Mouse (Mus musculus) stomach, embryonic 15.5 days (tissue): Measurements from ENCODE around the gene Alox8. TPM values are rescaled to one million over a fixed set of nuclear protein-coding genes. Genes with fewer than 3 reads are reported as not detected.

Experiments used
- ATAC-seq: fragments of 200-750 bp; cut with Nextera tagmentation; 2 replicates; pipeline ENCODE4 v1.8.0; 2017; ENCODE audit warnings: low read depth, moderate number of reproducible peaks, moderate TSS enrichment; ENCODE audit not compliant: insufficient read depth, low FRiP score
- H3K27ac ChIP-seq: fragments of 300-500 bp; sonication (generic); 2 replicates; pipeline ENCODE4 v1.5.1; 2015; ENCODE audit warnings: mild to moderate bottlenecking, inconsistent platforms
- H3K27me3 ChIP-seq: fragments of 300-500 bp; sonication (generic); replicated peaks from 2 replicates; pipeline ENCODE4 v1.6.1; 2015; ENCODE audit warnings: inconsistent platforms
- H3K36me3 ChIP-seq: fragments of 300-500 bp; sonication (generic); 2 replicates; pipeline ENCODE4 v1.6.1; 2015; ENCODE audit warnings: inconsistent platforms
- H3K4me1 ChIP-seq: fragments of 300-500 bp; sonication (generic); 2 replicates; pipeline ENCODE4 v1.6.1; 2015; ENCODE audit warnings: inconsistent platforms
- H3K4me2 ChIP-seq: fragments of 300-500 bp; sonication (generic); 2 replicates; pipeline ENCODE4 v1.6.1; 2015; ENCODE audit warnings: mild to moderate bottlenecking, inconsistent platforms
- H3K4me3 ChIP-seq: fragments of 300-500 bp; sonication (generic); replicated peaks from 2 replicates; pipeline ENCODE4 v1.5.1; 2015; ENCODE audit warnings: inconsistent platforms
- H3K9ac ChIP-seq: fragments of 300-500 bp; sonication (generic); 2 replicates; pipeline ENCODE4 v1.6.1; 2015; ENCODE audit warnings: inconsistent platforms
- H3K9me3 ChIP-seq: fragments of 300-500 bp; sonication (generic); 2 replicates; pipeline ENCODE4 v1.6.1; 2016; ENCODE audit warnings: inconsistent platforms
- WGBS: fragments of 180-500 bp; shearing (Covaris S2); methylation state at CpG from one replicate; pipeline ENCODE4 v1.1.7; 2015; 5-methylcytosine and 5-hydroxymethylcytosine counted together
- polyA plus RNA-seq: library from polyadenylated mRNA; unstranded; fragments of >200 nt; fragmentation: Nextera tagmentation; extraction: Ambion mirVana; gene quantifications from 2 replicates; pipeline ENCODE4 v1.2.1, GENCODE M21; 2015

Gene Alox8
- polyA plus RNA-seq, 1 experiment from 2014 or later: 0.31 TPM

- Histone ChIP-seq H3K4me3 (no peak overlapping the region), H3K4me1 (no peaks in the 10 kb centered on the region), H3K36me3 (no peaks in the 10 kb centered on the region), H3K9me3 (no peaks in the 10 kb centered on the region), H3K27me3 (no peaks in the 10 kb centered on the region), H3K27ac (no peak overlapping the region), H3K9ac (no peak overlapping the region), H3K4me2 (no peak overlapping the region)
- WGBS: 84% methylated on average over 5 of the region's 5 CpGs
- ATAC-seq: no peak
Observed at GRCm38 (mm10) chr11:69217411-69217810, 19.8 kb upstream of the Alox8 start.

DNA sequence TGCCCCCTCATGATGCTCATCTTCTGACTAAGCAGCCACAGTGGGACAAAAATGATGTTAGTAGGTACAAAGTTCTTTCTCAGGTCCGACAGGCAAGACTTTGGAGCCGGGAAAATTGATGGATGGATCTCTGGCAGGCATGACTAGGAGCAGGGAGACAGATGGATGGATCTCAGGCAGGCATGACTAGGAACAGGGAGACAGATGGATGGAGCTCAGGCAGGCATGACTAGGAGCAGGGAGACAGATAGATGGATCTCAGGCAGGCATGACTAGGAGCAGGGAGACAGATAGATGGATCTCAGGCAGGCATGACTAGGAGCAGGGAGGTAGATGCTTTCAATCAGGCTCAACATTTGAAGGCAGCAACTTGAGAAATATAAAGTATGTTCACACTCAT, 13.8 kb upstream of the Alox8 start:
- Histone ChIP-seq H3K27me3 (no peaks in the 10 kb centered on the region), H3K4me1 (no peaks in the 10 kb centered on the region), H3K4me3 (no peak overlapping the region), H3K36me3 (no peaks in the 10 kb centered on the region), H3K4me2 (no peak overlapping the region), H3K9ac (no peak overlapping the region), H3K9me3 (no peaks in the 10 kb centered on the region), H3K27ac (no peak overlapping the region)
- 8% methylated on average over 2 of the region's 2 CpGs for WGBS
- no peak for ATAC-seq

- no peak overlapping the region for H3K27ac ChIP-seq
- H3K36me3 ChIP-seq: no peaks in the 10 kb centered on the region
- H3K9ac ChIP-seq: no peak overlapping the region
- H3K27me3 ChIP-seq: peaks cover 5% of the 10 kb centered on the region
- WGBS: 75% methylated on average over 13 of the region's 13 CpGs
- no peak for ATAC-seq
- no peak overlapping the region for H3K4me3 ChIP-seq
- H3K9me3 ChIP-seq: no peaks in the 10 kb centered on the region
- H3K4me1 ChIP-seq: no peaks in the 10 kb centered on the region
- H3K4me2 ChIP-seq: no peak overlapping the region
Observed at GRCm38 (mm10) chr11:69202469-69203230, 5.0 kb upstream of the Alox8 start.

DNA sequence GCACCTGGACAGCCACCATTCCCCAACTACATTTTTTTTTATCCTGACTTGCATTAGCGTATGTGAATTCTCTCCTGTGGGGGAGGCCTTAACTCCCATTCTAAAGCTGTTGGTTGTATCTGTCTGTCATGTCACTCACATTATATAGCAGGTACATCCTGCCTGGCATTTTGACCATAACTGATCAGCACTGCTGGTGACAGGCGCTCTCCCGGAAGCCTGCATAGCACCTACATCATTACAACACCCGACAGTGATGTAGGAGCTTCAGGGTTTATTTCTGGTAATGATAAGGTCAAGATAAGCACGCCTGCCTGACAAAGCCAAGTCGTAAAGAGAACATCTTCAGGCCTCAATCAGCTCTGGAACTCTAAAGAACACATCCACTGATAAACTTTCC, 2.6 kb upstream of the Alox8 start:
- ATAC-seq: no peak
- Histone ChIP-seq H3K27ac (no peak overlapping the region), H3K4me2 (no peak overlapping the region), H3K36me3 (no peaks in the 10 kb centered on the region), H3K9me3 (no peaks in the 10 kb centered on the region), H3K27me3 (peaks cover 17% of the 10 kb centered on the region), H3K9ac (no peak overlapping the region), H3K4me3 (no peak overlapping the region), H3K4me1 (0 out of 2 replicates have a peak, but pooled peaks cover 2% of the 10 kb centered on the region)
- 39% methylated on average over 6 of the region's 6 CpGs for WGBS

DNA sequence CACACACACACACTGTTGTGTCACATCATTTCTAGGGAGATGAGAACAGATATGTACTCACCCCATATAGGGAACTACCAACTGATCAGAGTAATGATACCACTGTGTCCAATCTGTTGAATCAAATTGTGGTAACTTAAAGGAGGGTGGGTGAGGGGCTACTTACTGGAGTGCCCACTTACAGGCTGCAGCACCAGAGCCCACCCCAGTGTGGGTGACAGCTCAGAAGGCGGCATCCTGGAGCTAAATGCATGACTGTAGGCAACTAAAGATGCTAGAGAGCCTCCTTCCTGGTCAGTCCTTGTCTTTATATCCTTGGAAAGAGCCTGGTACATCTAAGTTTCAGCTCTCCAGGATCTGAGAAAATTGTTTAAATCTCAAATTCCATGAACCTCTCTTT, 1.6 kb upstream of the Alox8 start:
- Histone ChIP-seq H3K4me3 (no peak overlapping the region), H3K4me1 (0 out of 2 replicates have a peak, but pooled peaks cover 2% of the 10 kb centered on the region), H3K9me3 (no peaks in the 10 kb centered on the region), H3K27ac (no peak overlapping the region), H3K36me3 (no peaks in the 10 kb centered on the region), H3K27me3 (peaks cover 17% of the 10 kb centered on the region), H3K9ac (no peak overlapping the region), H3K4me2 (no peak overlapping the region)
- no peak for ATAC-seq
- WGBS: 82% methylated on average over 1 of the region's 1 CpGs

DNA sequence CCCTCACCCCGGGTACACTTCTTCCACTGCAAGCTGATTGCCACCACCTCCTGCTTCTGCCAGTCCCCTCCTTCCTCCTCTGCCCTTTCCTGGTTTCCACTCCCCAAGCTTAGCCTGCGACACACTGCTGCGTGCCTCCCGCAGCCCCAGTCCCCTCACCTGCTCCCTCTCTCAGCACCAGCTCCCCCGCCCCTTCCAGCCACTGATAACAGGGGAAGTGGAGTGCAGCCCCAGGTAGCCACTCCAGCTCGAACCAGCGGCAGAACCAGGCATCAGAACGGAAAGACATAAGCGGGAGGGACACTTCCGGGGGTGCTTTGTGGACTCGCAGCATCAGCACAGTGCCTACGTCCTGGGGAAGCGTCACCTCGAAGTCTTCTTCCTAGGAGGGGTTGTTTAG, 449 bp downstream of the Alox8 start:
- H3K4me1 ChIP-seq: 0 out of 2 replicates have a peak, but pooled peaks cover 2% of the 10 kb centered on the region
- H3K27me3 ChIP-seq: peaks cover 17% of the 10 kb centered on the region
- H3K27ac ChIP-seq: no peak overlapping the region
- H3K9ac ChIP-seq: no peak overlapping the region
- H3K4me2 ChIP-seq: peak overlapping the region; percentile 49
- WGBS: 2% methylated on average over 14 of the region's 14 CpGs
- H3K4me3 ChIP-seq: peak overlapping the region; percentile 25
- no peak for ATAC-seq
- H3K36me3 ChIP-seq: no peaks in the 10 kb centered on the region
- H3K9me3 ChIP-seq: no peaks in the 10 kb centered on the region

DNA sequence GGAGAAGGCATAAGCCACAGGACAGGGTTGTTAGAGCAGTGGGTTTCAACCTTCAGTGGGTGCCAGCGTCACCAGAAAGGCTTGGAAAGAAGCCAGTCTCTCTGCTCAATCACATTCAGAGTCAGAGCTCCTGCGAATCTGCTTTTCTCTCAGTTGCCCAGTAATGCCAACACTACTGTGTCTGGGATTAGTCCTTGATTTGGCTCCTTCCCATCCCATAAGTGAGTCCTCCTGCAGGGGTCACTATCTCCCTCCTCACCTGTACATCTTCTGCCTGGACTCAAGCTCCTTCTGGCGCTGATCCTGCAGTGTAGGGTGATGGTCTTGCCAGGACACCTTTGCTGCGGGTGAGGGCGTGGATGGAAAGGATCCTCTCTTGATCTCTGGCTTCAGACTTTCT, 877 bp downstream of the Alox8 start:
- 11% methylated on average over 5 of the region's 5 CpGs for WGBS
- ATAC-seq: no peak
- no peaks in the 10 kb centered on the region for H3K36me3 ChIP-seq
- peak overlapping the region; percentile 25 for H3K4me3 ChIP-seq
- no peaks in the 10 kb centered on the region for H3K9me3 ChIP-seq
- H3K9ac ChIP-seq: no peak overlapping the region
- H3K4me1 ChIP-seq: 0 out of 2 replicates have a peak, but pooled peaks cover 2% of the 10 kb centered on the region
- peak overlapping the region; percentile 49 for H3K4me2 ChIP-seq
- H3K27ac ChIP-seq: no peak overlapping the region
- peaks cover 17% of the 10 kb centered on the region for H3K27me3 ChIP-seq

DNA sequence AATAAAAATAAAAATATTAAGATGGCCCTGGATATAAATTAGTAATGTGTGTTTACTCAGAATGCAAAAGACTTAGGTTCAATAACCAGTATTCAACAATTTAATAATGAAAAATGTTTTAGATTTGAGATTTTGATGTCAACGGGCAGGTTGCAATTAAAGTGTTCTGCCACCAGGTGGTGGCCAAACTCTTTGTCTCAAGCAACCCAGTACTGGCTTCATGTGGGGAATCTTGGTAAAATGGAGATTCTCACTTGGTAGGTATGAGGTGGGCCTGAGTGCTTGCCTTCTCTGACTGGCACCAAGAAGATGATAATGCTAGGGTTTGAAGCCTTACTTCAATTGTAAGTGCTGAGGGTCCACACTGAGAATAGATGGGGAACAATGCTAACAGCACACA, 4.8 kb downstream of the Alox8 start:
- Histone ChIP-seq H3K4me2 (no peak overlapping the region), H3K27me3 (peaks cover 14% of the 10 kb centered on the region), H3K4me3 (no peak overlapping the region), H3K9ac (no peak overlapping the region), H3K4me1 (0 out of 2 replicates have a peak, but pooled peaks cover 2% of the 10 kb centered on the region), H3K9me3 (no peaks in the 10 kb centered on the region), H3K36me3 (no peaks in the 10 kb centered on the region), H3K27ac (no peak overlapping the region)
- no peak for ATAC-seq
- WGBS: 0% methylated on average over 1 of the region's 1 CpGs

GRCm38 (mm10) chr11:69185936-69186335, 11.7 kb downstream of the Alox8 start:
- no peak overlapping the region for H3K9ac ChIP-seq

GRCm38 (mm10) chr11:69185031-69185430, 12.6 kb downstream of the Alox8 start:
- H3K27ac ChIP-seq: no peak overlapping the region
- H3K9me3 ChIP-seq: no peaks in the 10 kb centered on the region
- no peak for ATAC-seq
- no peaks in the 10 kb centered on the region for H3K36me3 ChIP-seq
- no peaks in the 10 kb centered on the region for H3K27me3 ChIP-seq
- H3K9ac ChIP-seq: no peak overlapping the region
- H3K4me1 ChIP-seq: no peaks in the 10 kb centered on the region
- no peak overlapping the region for H3K4me3 ChIP-seq
- no peak overlapping the region for H3K4me2 ChIP-seq
- WGBS: 84% methylated on average over 5 of the region's 5 CpGs

More at GRCm38 (mm10) chr11:69185936-69186335, 11.7 kb downstream of the Alox8 start:
- Histone ChIP-seq H3K36me3 (no peaks in the 10 kb centered on the region), H3K4me2 (no peak overlapping the region), H3K4me3 (no peak overlapping the region), H3K27me3 (no peaks in the 10 kb centered on the region), H3K27ac (no peak overlapping the region), H3K9me3 (no peaks in the 10 kb centered on the region), H3K4me1 (no peaks in the 10 kb centered on the region)
- WGBS: 80% methylated on average over 6 of the region's 6 CpGs
- no peak for ATAC-seq

- no peak overlapping the region for H3K27ac ChIP-seq
- no peaks in the 10 kb centered on the region for H3K36me3 ChIP-seq
- no peak overlapping the region for H3K4me3 ChIP-seq
- H3K9ac ChIP-seq: no peak overlapping the region
- no peaks in the 10 kb centered on the region for H3K9me3 ChIP-seq
- no peak overlapping the region for H3K4me2 ChIP-seq
- H3K4me1 ChIP-seq: no peaks in the 10 kb centered on the region
- 76% methylated on average over 4 of the region's 4 CpGs for whole genome bisulfite sequencing
- ATAC-seq: no peak
- H3K27me3 ChIP-seq: no peaks in the 10 kb centered on the region
Observed at GRCm38 (mm10) chr11:69180120-69180519, 17.5 kb downstream of the Alox8 start.

GRCm38 (mm10) chr11:69179512-69179911, 18.1 kb downstream of the Alox8 start:
- H3K36me3 ChIP-seq: no peaks in the 10 kb centered on the region
- H3K4me1 ChIP-seq: no peaks in the 10 kb centered on the region
- 38% methylated on average over 3 of the region's 3 CpGs for WGBS
- H3K4me2 ChIP-seq: no peak overlapping the region
- H3K4me3 ChIP-seq: no peak overlapping the region
- ATAC-seq: no peak
- H3K9ac ChIP-seq: no peak overlapping the region
- no peak overlapping the region for H3K27ac ChIP-seq
- H3K27me3 ChIP-seq: no peaks in the 10 kb centered on the region
- H3K9me3 ChIP-seq: no peaks in the 10 kb centered on the region
